Comparison of ENCODE assay signal across 8 mouse cellular contexts in genomic region chr10:26771938-26772623, GRCm38 (mm10). TPM values are rescaled to one million over a fixed set of nuclear protein-coding genes. Genes with fewer than 3 reads are reported as not detected.
DNase-seq lines count a peak whose midpoint lies in the region; ATAC-seq lines count a peak whose summit lies in the region.

No protein-coding gene starts in this region.

- 0 out of 2 replicates have a peak, but pooled peaks cover 3% of the 10 kb centered on the region for H3K4me1 ChIP-seq in intestine, embryonic 14.5 days (replicated peaks; ENCODE audit: control insufficient read depth, insufficient read depth, low read length)

- DNase-seq in adrenal gland, adult 8-10 months = peak; percentile 89
- DNase-seq in embryo, embryonic 11.5 days (ENCODE audit: low read depth, low spot score) = peak; percentile 79
- DNase-seq in gastrocnemius, postnatal 36 days = peak; percentile 68 to 73
- peak; percentile 82 for DNase-seq in intestine, embryonic 14.5 days (ENCODE audit: low spot score)
- DNase-seq in left cerebral cortex, postnatal 25 days (ENCODE audit: low spot score in 2 of 2) = peak; percentile 53 to 69
- DNase-seq in mesoderm, embryonic 11.5 days (ENCODE audit: low read depth, low spot score) = peak; percentile 91
- DNase-seq in right cerebral cortex, postnatal 36 days (ENCODE audit: low spot score in 2 of 2) = peak; percentile 41 to 43
- peak; percentile 91 for DNase-seq in yolk sac, embryonic 10.5 days (ENCODE audit: low spot score)

- intact Hi-C loops in gastrocnemius, postnatal 36 days (cut with DNase I) = no loop called here
- intact Hi-C loops in left cerebral cortex, postnatal 25 days (cut with DNase I) = no loop called here

- 8% methylated on average over 15 of the region's 15 CpGs for WGBS in intestine, embryonic 14.5 days

- peak overlapping the region; percentile 58 for H3K4me3 ChIP-seq in intestine, embryonic 14.5 days (ENCODE audit: low read depth, low read length)

- no peaks in the 10 kb centered on the region for H3K9me3 ChIP-seq in intestine, embryonic 14.5 days (ENCODE audit: control insufficient read depth, low read length)

- H3K36me3 ChIP-seq in intestine, embryonic 14.5 days (ENCODE audit: control insufficient read depth, insufficient read depth, low read length) = no peaks in the 10 kb centered on the region

- ATAC-seq in intestine, embryonic 14.5 days (replicated peaks; ENCODE audit: low FRiP score, low TSS enrichment, low read depth) = peak; percentile 95

- H3K27ac ChIP-seq in intestine, embryonic 14.5 days (ENCODE audit: low read depth) = peak overlapping the region; percentile 87

- H3K4me2 ChIP-seq in intestine, embryonic 14.5 days (ENCODE audit: low read length) = peak overlapping the region; percentile 78

- peak overlapping the region; percentile 46 for H3K9ac ChIP-seq in intestine, embryonic 14.5 days (ENCODE audit: low read length)

- H3K27me3 ChIP-seq in intestine, embryonic 14.5 days (replicated peaks; ENCODE audit: control insufficient read depth, insufficient read depth, low read length) = no peaks in the 10 kb centered on the region

RNA-seq across cellular contexts. Expression of gene Arhgap18, which starts 18.9 kb away (rescaled TPM):
- 10 to 100 TPM; 34.3 to 52.6 (median 40.5) TPM for total RNA-seq in adrenal gland, adult 8-10 months (2022)
- total RNA-seq in gastrocnemius, postnatal 36 days (2021) = 1 to 10 TPM; 3.1 to 4.8 TPM
- 40.0 and 45.9 TPM in 2 replicates for polyA plus RNA-seq in intestine, embryonic 14.5 days (2014; fragmentation: Nextera tagmentation; extraction: Ambion mirVana)
- 10 to 100 TPM in 1 of 2 experiments, 1 to 10 TPM in 1; 8.6 to 10.6 TPM for total RNA-seq in left cerebral cortex, postnatal 25 days (2021)

Comparison
In these comparisons a context has a peak if more than half of its experiments do, and no peak if none do; other contexts are left out.
1. Peak in every context shown above with its lines: DNase-seq, ATAC-seq, H3K4me3 ChIP-seq and H3K27ac ChIP-seq.